Mouse (Mus musculus) olfactory bulb, adult 2 months (tissue): ENCODE data around the gene Dus3l. TPM values are rescaled to one million over a fixed set of nuclear protein-coding genes. Genes with fewer than 3 reads are reported as not detected.

ENCODE experiments used
- H3K27ac ChIP-seq: fragments of 200-500 bp; 2 replicates; pipeline ENCODE4 v1.5.1; 2012; ENCODE audit warnings: low read depth, low read length; ENCODE audit not compliant: insufficient read depth
- H3K4me1 ChIP-seq: fragments of 200-500 bp; 2 replicates; pipeline ENCODE4 v1.6.1; 2012; ENCODE audit warnings: low read length; ENCODE audit not compliant: control insufficient read depth, insufficient read depth
- H3K4me3 ChIP-seq: fragments of 200-500 bp; 2 replicates; pipeline ENCODE4 v1.5.1; 2012; ENCODE audit warnings: mild to moderate bottlenecking, low read depth, low read length, moderate library complexity; ENCODE audit not compliant: insufficient read depth
- CTCF ChIP-seq: fragments of 200-500 bp; IDR thresholded peaks from 2 replicates; pipeline ENCODE4 v1.5.1; 2012; ENCODE audit warnings: low read depth, mild to moderate bottlenecking, low read length, moderate library complexity; ENCODE audit not compliant: insufficient read depth
- POLR2A ChIP-seq: fragments of 200-500 bp; IDR thresholded peaks from 2 replicates; pipeline ENCODE4 v1.6.1; 2012; ENCODE audit warnings: mild to moderate bottlenecking, low read depth, low read length, moderate library complexity; ENCODE audit not compliant: insufficient read depth
- WGBS: fragments of 180-500 bp; shearing (Covaris S2); methylation state at CpG from one replicate; pipeline ENCODE4 v1.1.7; 2018; 5-methylcytosine and 5-hydroxymethylcytosine counted together
- polyA plus RNA-seq: library from polyadenylated mRNA; stranded (reverse); fragments of >200 nt; gene quantifications from 2 replicates; pipeline ENCODE4 v1.2.4, GENCODE M21; 2012; ENCODE audit warnings: low replicate concordance; ENCODE audit not compliant: missing spikeins, insufficient read depth, insufficient read length

The Dus3l gene
- polyA plus RNA-seq, 1 experiment = not detected

DNA sequence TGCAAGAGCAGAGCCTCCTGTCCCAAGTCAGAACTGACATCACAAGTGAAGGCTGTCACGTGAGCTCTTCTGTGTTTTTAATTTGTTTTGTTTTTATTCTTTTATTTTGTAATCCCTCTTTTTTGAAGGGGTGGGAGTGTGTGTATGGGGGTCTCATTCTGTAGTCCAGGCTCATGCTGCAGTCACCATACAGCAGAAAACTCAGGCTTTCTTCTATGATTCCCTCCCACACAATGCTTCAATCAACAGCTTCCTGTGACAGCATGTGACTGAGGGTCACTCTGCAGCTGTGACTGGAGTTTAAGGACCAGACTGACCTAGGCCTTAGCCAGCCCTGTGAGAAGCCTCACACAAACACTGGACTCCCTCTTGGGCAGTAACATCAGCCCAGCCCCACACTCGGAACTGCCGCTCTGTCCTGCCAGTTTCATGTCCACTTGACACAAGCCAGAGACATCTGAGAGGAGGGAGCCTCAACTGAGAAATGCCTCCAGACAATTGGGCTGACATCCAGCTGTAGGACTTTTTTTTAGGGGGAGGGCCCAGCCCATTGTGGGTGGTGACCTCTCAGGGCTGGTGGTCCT lies 14.3 kb downstream of the Dus3l start:
- TF ChIP-seq POLR2A (no peak), CTCF (no peak)
- H3K27ac ChIP-seq = no peak overlapping the region

GRCm38 (mm10) chr17:56780291-56780978 lies 15.9 kb downstream of the Dus3l start:
- 89% methylated on average over 13 of the region's 13 CpGs for WGBS
- H3K27ac ChIP-seq = no peak overlapping the region

More for the DNA sequence above, 14.3 kb downstream of the Dus3l start:
- Histone ChIP-seq H3K4me3 (no peak overlapping the region), H3K4me1 (no peaks in the 10 kb centered on the region)
- WGBS = 66% methylated on average over 3 of the region's 3 CpGs

GRCm38 (mm10) chr17:56788886-56789285 lies 24.3 kb downstream of the Dus3l start:
- H3K4me3 ChIP-seq = no peak overlapping the region
- peaks cover 9% of the 10 kb centered on the region for H3K4me1 ChIP-seq
- no peak overlapping the region for H3K27ac ChIP-seq
- TF ChIP-seq POLR2A (no peak), CTCF (no peak)
- 63% methylated on average over 3 of the region's 3 CpGs for WGBS

More at GRCm38 (mm10) chr17:56780291-56780978, 15.9 kb downstream of the Dus3l start:
- no peak overlapping the region for H3K4me3 ChIP-seq
- H3K4me1 ChIP-seq = no peaks in the 10 kb centered on the region
- TF ChIP-seq CTCF (no peak), POLR2A (no peak)

- TF ChIP-seq POLR2A = no peak
- TF ChIP-seq CTCF = no peak
Observed at GRCm38 (mm10) chr17:56789286-56789685, 24.7 kb downstream of the Dus3l start.

GRCm38 (mm10) chr17:56792588-56792987 lies 28.0 kb downstream of the Dus3l start:
- TF ChIP-seq CTCF (no peak), POLR2A (no peak)
- Histone ChIP-seq H3K27ac (no peak overlapping the region), H3K4me3 (no peak overlapping the region), H3K4me1 (peaks cover 9% of the 10 kb centered on the region)
- 94% methylated on average over 3 of the region's 3 CpGs for WGBS

More at GRCm38 (mm10) chr17:56789286-56789685, 24.7 kb downstream of the Dus3l start:
- 87% methylated on average over 6 of the region's 6 CpGs for WGBS
- H3K4me1 ChIP-seq = peaks cover 9% of the 10 kb centered on the region
- H3K27ac ChIP-seq = no peak overlapping the region
- H3K4me3 ChIP-seq = no peak overlapping the region

- WGBS = 70% methylated on average over 6 of the region's 6 CpGs
- no peak overlapping the region for H3K4me3 ChIP-seq
- no peak for TF ChIP-seq POLR2A
- H3K4me1 ChIP-seq = peaks cover 5% of the 10 kb centered on the region
- no peak overlapping the region for H3K27ac ChIP-seq
Observed at GRCm38 (mm10) chr17:56793614-56794319, 29.2 kb downstream of the Dus3l start.

- no peak overlapping the region for H3K27ac ChIP-seq
- H3K4me3 ChIP-seq = no peak overlapping the region
- H3K4me1 ChIP-seq = no peaks in the 10 kb centered on the region
- 74% methylated on average over 3 of the region's 3 CpGs for WGBS
- TF ChIP-seq POLR2A (no peak), CTCF (no peak)
Observed at GRCm38 (mm10) chr17:56799276-56799675, 34.7 kb downstream of the Dus3l start.

GRCm38 (mm10) chr17:56802065-56802464 lies 37.5 kb downstream of the Dus3l start:
- no peaks in the 10 kb centered on the region for H3K4me1 ChIP-seq
- 33% methylated on average over 8 of the region's 8 CpGs for WGBS
- no peak for TF ChIP-seq POLR2A
- TF ChIP-seq CTCF = no peak
- H3K27ac ChIP-seq = no peak overlapping the region
- no peak overlapping the region for H3K4me3 ChIP-seq

- H3K27ac ChIP-seq = no peak overlapping the region
- WGBS = 53% methylated on average over 5 of the region's 5 CpGs
- TF ChIP-seq POLR2A (no peak), CTCF (no peak)
Observed at GRCm38 (mm10) chr17:56804952-56805351, 40.4 kb downstream of the Dus3l start.

More at GRCm38 (mm10) chr17:56804952-56805351, 40.4 kb downstream of the Dus3l start:
- Histone ChIP-seq H3K4me3 (no peak overlapping the region), H3K4me1 (peaks cover 2% of the 10 kb centered on the region)
